Mouse (Mus musculus) liver, embryonic 12.5 days (tissue): Measurements from ENCODE around the gene Ankrd44. TPM values are rescaled to one million over a fixed set of nuclear protein-coding genes. Genes with fewer than 3 reads are reported as not detected.

Source experiments
- ATAC-seq: fragments of 200-750 bp; cut with Nextera tagmentation; 2 replicates; pipeline ENCODE4 v1.8.0; 2017; ENCODE audit warnings: moderate number of reproducible peaks, mild to moderate bottlenecking, moderate library complexity
- H3K27ac ChIP-seq: fragments of 300-500 bp; sonication (generic); 2 replicates; pipeline ENCODE4 v1.5.1; 2016; ENCODE audit warnings: mild to moderate bottlenecking
- H3K27me3 ChIP-seq: fragments of 300-500 bp; sonication (generic); replicated peaks from 2 replicates; pipeline ENCODE4 v1.6.1; 2016; ENCODE audit warnings: mild to moderate bottlenecking, moderate library complexity
- H3K36me3 ChIP-seq: fragments of 300-500 bp; sonication (generic); 2 replicates; pipeline ENCODE4 v1.6.1; 2016; ENCODE audit warnings: mild to moderate bottlenecking, moderate library complexity
- H3K4me1 ChIP-seq: fragments of 300-500 bp; sonication (generic); 2 replicates; pipeline ENCODE4 v1.6.1; 2016
- H3K4me2 ChIP-seq: fragments of 300-500 bp; sonication (generic); 2 replicates; pipeline ENCODE4 v1.6.1; 2016; ENCODE audit warnings: mild to moderate bottlenecking, moderate library complexity
- H3K4me3 ChIP-seq: fragments of 300-500 bp; sonication (generic); 2 replicates; pipeline ENCODE4 v1.5.1; 2016; ENCODE audit warnings: mild to moderate bottlenecking, moderate library complexity
- H3K9ac ChIP-seq: fragments of 300-500 bp; sonication (generic); 2 replicates; pipeline ENCODE4 v1.6.1; 2016; ENCODE audit warnings: mild to moderate bottlenecking, moderate library complexity
- H3K9me3 ChIP-seq: fragments of 300-500 bp; sonication (generic); replicated peaks from 2 replicates; pipeline ENCODE4 v1.6.1; 2016; ENCODE audit warnings: mild to moderate bottlenecking, moderate library complexity
- WGBS: fragments of 180-500 bp; shearing (Covaris S2); methylation state at CpG from one replicate; pipeline ENCODE4 v1.1.7; 2016; ENCODE audit not compliant: insufficient replicate concordance; 5-methylcytosine and 5-hydroxymethylcytosine counted together
- polyA plus RNA-seq: library from polyadenylated mRNA; unstranded; fragments of >200 nt; fragmentation: Nextera tagmentation; extraction: Ambion mirVana; gene quantifications from 2 replicates; pipeline ENCODE4 v1.2.1, GENCODE M21; 2016

Gene Ankrd44
- polyA plus RNA-seq, 1 experiment from 2014 or later = 4.5 TPM

GRCm38 (mm10) chr1:54856502-54856901, 69.7 kb downstream of the Ankrd44 start:
- H3K4me3 ChIP-seq = no peak overlapping the region
- 80% methylated on average over 7 of the region's 7 CpGs for WGBS
- ATAC-seq = no peak

GRCm38 (mm10) chr1:54855970-54856369, 70.2 kb downstream of the Ankrd44 start:
- 60% methylated on average over 3 of the region's 3 CpGs for WGBS
- H3K36me3 ChIP-seq = no peaks in the 10 kb centered on the region
- H3K4me1 ChIP-seq = peaks cover 27% of the 10 kb centered on the region
- H3K9ac ChIP-seq = no peak overlapping the region
- H3K4me2 ChIP-seq = no peak overlapping the region
- H3K27me3 ChIP-seq = no peaks in the 10 kb centered on the region
- no peak overlapping the region for H3K27ac ChIP-seq
- no peaks in the 10 kb centered on the region for H3K9me3 ChIP-seq
- 0 out of 2 replicates have a peak, but pooled peaks have one; percentile 59 for ATAC-seq
- no peak overlapping the region for H3K4me3 ChIP-seq

More at GRCm38 (mm10) chr1:54856502-54856901, 69.7 kb downstream of the Ankrd44 start:
- H3K27me3 ChIP-seq = no peaks in the 10 kb centered on the region
- peaks cover 22% of the 10 kb centered on the region for H3K4me1 ChIP-seq
- H3K4me2 ChIP-seq = no peak overlapping the region
- H3K9me3 ChIP-seq = no peaks in the 10 kb centered on the region
- H3K9ac ChIP-seq = no peak overlapping the region
- no peak overlapping the region for H3K27ac ChIP-seq
- no peaks in the 10 kb centered on the region for H3K36me3 ChIP-seq

- H3K9ac ChIP-seq = no peak overlapping the region
- no peak overlapping the region for H3K4me2 ChIP-seq
- H3K9me3 ChIP-seq = no peaks in the 10 kb centered on the region
- H3K4me1 ChIP-seq = peaks cover 30% of the 10 kb centered on the region
- H3K4me3 ChIP-seq = no peak overlapping the region
- no peak overlapping the region for H3K27ac ChIP-seq
- H3K36me3 ChIP-seq = no peaks in the 10 kb centered on the region
- no peaks in the 10 kb centered on the region for H3K27me3 ChIP-seq
- ATAC-seq = no peak
- WGBS = 66% methylated on average over 1 of the region's 1 CpGs
Measured at GRCm38 (mm10) chr1:54854388-54854787, 71.8 kb downstream of the Ankrd44 start.

- Histone ChIP-seq H3K4me2 (no peak overlapping the region), H3K27ac (no peak overlapping the region), H3K4me1 (peaks cover 30% of the 10 kb centered on the region), H3K9ac (no peak overlapping the region), H3K27me3 (no peaks in the 10 kb centered on the region), H3K36me3 (no peaks in the 10 kb centered on the region), H3K4me3 (no peak overlapping the region), H3K9me3 (no peaks in the 10 kb centered on the region)
- WGBS = 70% methylated on average over 11 of the region's 11 CpGs
- ATAC-seq = peak; percentile 51; the same call in 1 of the 2 replicates
Measured at GRCm38 (mm10) chr1:54853311-54854000, 72.7 kb downstream of the Ankrd44 start.

GRCm38 (mm10) chr1:54851610-54852009, 74.6 kb downstream of the Ankrd44 start:
- H3K27ac ChIP-seq = no peak overlapping the region
- H3K27me3 ChIP-seq = no peaks in the 10 kb centered on the region
- no peaks in the 10 kb centered on the region for H3K36me3 ChIP-seq
- H3K4me1 ChIP-seq = peaks cover 34% of the 10 kb centered on the region
- H3K9me3 ChIP-seq = no peaks in the 10 kb centered on the region
- no peak overlapping the region for H3K4me2 ChIP-seq
- ATAC-seq = no peak
- H3K4me3 ChIP-seq = no peak overlapping the region
- no peak overlapping the region for H3K9ac ChIP-seq
- WGBS = 65% methylated on average over 9 of the region's 9 CpGs

- H3K9ac ChIP-seq = no peak overlapping the region
- H3K4me2 ChIP-seq = no peak overlapping the region
- no peak overlapping the region for H3K4me3 ChIP-seq
- H3K9me3 ChIP-seq = no peaks in the 10 kb centered on the region
- no peak overlapping the region for H3K27ac ChIP-seq
- H3K4me1 ChIP-seq = peaks cover 26% of the 10 kb centered on the region; the same call in 1 of the 2 replicates
- 66% methylated on average over 8 of the region's 8 CpGs for WGBS
- H3K27me3 ChIP-seq = no peaks in the 10 kb centered on the region
- ATAC-seq = no peak
- H3K36me3 ChIP-seq = no peaks in the 10 kb centered on the region
Measured at GRCm38 (mm10) chr1:54850077-54850476, 76.1 kb downstream of the Ankrd44 start.

- Histone ChIP-seq H3K4me2 (no peak overlapping the region), H3K36me3 (no peaks in the 10 kb centered on the region), H3K4me1 (peaks cover 22% of the 10 kb centered on the region; the same call in 1 of the 2 replicates), H3K4me3 (no peak overlapping the region), H3K27me3 (no peaks in the 10 kb centered on the region), H3K9me3 (no peaks in the 10 kb centered on the region), H3K9ac (no peak overlapping the region), H3K27ac (no peak overlapping the region)
- WGBS = 77% methylated on average over 1 of the region's 1 CpGs
- no peak for ATAC-seq
Measured at GRCm38 (mm10) chr1:54847238-54847637, 78.9 kb downstream of the Ankrd44 start.

GRCm38 (mm10) chr1:54846346-54847000, 79.7 kb downstream of the Ankrd44 start:
- no peak overlapping the region for H3K9ac ChIP-seq
- no peak overlapping the region for H3K4me2 ChIP-seq
- WGBS = 55% methylated on average over 5 of the region's 5 CpGs
- no peak overlapping the region for H3K27ac ChIP-seq
- H3K4me1 ChIP-seq = peaks cover 25% of the 10 kb centered on the region; the same call in 1 of the 2 replicates
- H3K9me3 ChIP-seq = no peaks in the 10 kb centered on the region
- ATAC-seq = no peak
- no peaks in the 10 kb centered on the region for H3K36me3 ChIP-seq
- no peaks in the 10 kb centered on the region for H3K27me3 ChIP-seq
- no peak overlapping the region for H3K4me3 ChIP-seq

- no peak for ATAC-seq
- WGBS = 64% methylated on average over 1 of the region's 1 CpGs
Measured at GRCm38 (mm10) chr1:54844361-54844760, 81.8 kb downstream of the Ankrd44 start.

GRCm38 (mm10) chr1:54842765-54843461, 83.3 kb downstream of the Ankrd44 start:
- ATAC-seq = no peak

More at GRCm38 (mm10) chr1:54844361-54844760, 81.8 kb downstream of the Ankrd44 start:
- no peaks in the 10 kb centered on the region for H3K27me3 ChIP-seq
- H3K4me2 ChIP-seq = no peak overlapping the region
- peaks cover 22% of the 10 kb centered on the region; the same call in 1 of the 2 replicates for H3K4me1 ChIP-seq
- no peak overlapping the region for H3K4me3 ChIP-seq
- no peak overlapping the region for H3K27ac ChIP-seq
- H3K36me3 ChIP-seq = no peaks in the 10 kb centered on the region
- H3K9me3 ChIP-seq = no peaks in the 10 kb centered on the region
- no peak overlapping the region for H3K9ac ChIP-seq

GRCm38 (mm10) chr1:54841788-54842187, 84.4 kb downstream of the Ankrd44 start:
- Histone ChIP-seq H3K9ac (no peak overlapping the region), H3K4me3 (no peak overlapping the region), H3K9me3 (no peaks in the 10 kb centered on the region), H3K4me2 (no peak overlapping the region), H3K4me1 (peaks cover 32% of the 10 kb centered on the region; the same call in 1 of the 2 replicates), H3K36me3 (no peaks in the 10 kb centered on the region), H3K27me3 (no peaks in the 10 kb centered on the region), H3K27ac (no peak overlapping the region)
- peak; percentile 21; the same call in 1 of the 2 replicates for ATAC-seq
- WGBS = 15% methylated on average over 5 of the region's 5 CpGs

More at GRCm38 (mm10) chr1:54842765-54843461, 83.3 kb downstream of the Ankrd44 start:
- no peaks in the 10 kb centered on the region for H3K27me3 ChIP-seq
- no peaks in the 10 kb centered on the region for H3K36me3 ChIP-seq
- no peak overlapping the region for H3K27ac ChIP-seq
- no peaks in the 10 kb centered on the region for H3K9me3 ChIP-seq
- peaks cover 29% of the 10 kb centered on the region; the same call in 1 of the 2 replicates for H3K4me1 ChIP-seq
- H3K4me3 ChIP-seq = no peak overlapping the region
- 68% methylated on average over 7 of the region's 7 CpGs for WGBS
- H3K4me2 ChIP-seq = no peak overlapping the region
- H3K9ac ChIP-seq = no peak overlapping the region

- Histone ChIP-seq H3K27me3 (no peaks in the 10 kb centered on the region), H3K27ac (no peak overlapping the region), H3K4me3 (no peak overlapping the region), H3K4me1 (peaks cover 30% of the 10 kb centered on the region; the same call in 1 of the 2 replicates), H3K9me3 (no peaks in the 10 kb centered on the region), H3K4me2 (no peak overlapping the region), H3K9ac (no peak overlapping the region), H3K36me3 (no peaks in the 10 kb centered on the region)
- 14% methylated on average over 2 of the region's 2 CpGs for WGBS
- ATAC-seq = no peak
Measured at GRCm38 (mm10) chr1:54840040-54840439, 86.1 kb downstream of the Ankrd44 start.
